ENCODE assay signal across 15 mouse cellular contexts in genomic region chr8:26384994-26385345, GRCm38 (mm10).
DNase-seq lines count a peak whose midpoint lies in the region; ATAC-seq and TF ChIP-seq lines count a peak whose summit lies in the region.
"Had no signal": no experiment of that assay in that cellular context is flagged by ENCODE, and none has a peak within 500 bp of the region (broad histone marks: within the 10 kb centered on the region; RNA-seq: fewer than 3 reads in every experiment).

No protein-coding gene starts in this region.

- no peaks in the 10 kb centered on the region for H3K27me3 ChIP-seq in forebrain, postnatal 0 days (ENCODE audit: insufficient read depth, low read length)
- H3K27me3 ChIP-seq in forebrain, embryonic 10.5 days (ENCODE audit: poor library complexity, severe bottlenecking) = peaks cover 4% of the 10 kb centered on the region; the same call in 1 of the 2 replicates
- peaks cover 3% of the 10 kb centered on the region; the same call in 1 of the 2 replicates for H3K27me3 ChIP-seq in kidney, embryonic 16.5 days (ENCODE audit: insufficient read depth, low read length)
- H3K27me3 ChIP-seq in limb, embryonic 15.5 days = peaks cover 10% of the 10 kb centered on the region; the same call in 1 of the 2 replicates
- H3K27me3 ChIP-seq: embryonic facial prominence, embryonic 13.5 days; megakaryocyte, embryonic 14.5 days had no signal

- no peak for TF ChIP-seq CTCF in forebrain, postnatal 0 days (IDR thresholded peaks at IDR 0.05; ENCODE audit: low read depth)

- H3K27ac ChIP-seq in forebrain, postnatal 0 days (ENCODE audit: low read depth, low read length) = no peak overlapping the region
- H3K27ac ChIP-seq in forebrain, embryonic 10.5 days = no peak overlapping the region
- H3K27ac ChIP-seq in kidney, embryonic 16.5 days (ENCODE audit: low read length) = peak overlapping the region; percentile 36; the same call in 1 of the 2 replicates
- H3K27ac ChIP-seq in limb, embryonic 15.5 days = no peak overlapping the region
- H3K27ac ChIP-seq: embryonic facial prominence, embryonic 13.5 days had no signal

- H3K4me1 ChIP-seq in forebrain, postnatal 0 days (ENCODE audit: insufficient read depth) = no peaks in the 10 kb centered on the region
- peaks cover 21% of the 10 kb centered on the region for H3K4me1 ChIP-seq in forebrain, embryonic 10.5 days
- peaks cover 19% of the 10 kb centered on the region for H3K4me1 ChIP-seq in kidney, embryonic 16.5 days (ENCODE audit: insufficient read depth, low read length)
- H3K4me1 ChIP-seq in limb, embryonic 15.5 days = peaks cover 20% of the 10 kb centered on the region
- H3K4me1 ChIP-seq: megakaryocyte, embryonic 14.5 days had no signal

- H3K9ac ChIP-seq in forebrain, postnatal 0 days = no peak overlapping the region
- H3K9ac ChIP-seq in kidney, embryonic 16.5 days (replicated peaks; ENCODE audit: low read length) = no peak overlapping the region
- no peak overlapping the region for H3K9ac ChIP-seq in limb, embryonic 15.5 days
- H3K9ac ChIP-seq: embryonic facial prominence, embryonic 13.5 days; liver, postnatal 0 days had no signal

- DNase-seq in forebrain, postnatal 0 days = no peak
- no peak for DNase-seq in forebrain, embryonic 10.5 days (ENCODE audit: extremely low spot score, low spot score)
- no peak for DNase-seq in kidney, postnatal 14 days
- DNase-seq in embryo, embryonic 11.5 days (ENCODE audit: low read depth, low spot score) = peak; percentile 19
- DNase-seq: cerebellum, adult 11 months; liver; liver, postnatal 0 days; right cerebral cortex, postnatal 4 days; thymus, postnatal 25 days had no signal

- H3K4me3 ChIP-seq in forebrain, postnatal 0 days (ENCODE audit: low read depth, low read length) = no peak overlapping the region
- H3K4me3 ChIP-seq in forebrain, embryonic 10.5 days = no peak overlapping the region
- H3K4me3 ChIP-seq in kidney, embryonic 16.5 days (ENCODE audit: low read length) = no peak overlapping the region
- H3K4me3 ChIP-seq in limb, embryonic 15.5 days = no peak overlapping the region
- H3K4me3 ChIP-seq: embryonic facial prominence, embryonic 13.5 days; heart, embryonic 10.5 days; megakaryocyte, embryonic 14.5 days had no signal

- H3K36me3 ChIP-seq in forebrain, postnatal 0 days (ENCODE audit: insufficient read depth) = no peaks in the 10 kb centered on the region
- H3K36me3 ChIP-seq in forebrain, embryonic 10.5 days (replicated peaks) = no peaks in the 10 kb centered on the region
- H3K36me3 ChIP-seq in kidney, embryonic 16.5 days (ENCODE audit: insufficient read depth, low read length) = no peaks in the 10 kb centered on the region
- H3K36me3 ChIP-seq in limb, embryonic 15.5 days = no peaks in the 10 kb centered on the region
- H3K36me3 ChIP-seq: embryonic facial prominence, embryonic 13.5 days; heart, embryonic 10.5 days had no signal

- WGBS in forebrain, postnatal 0 days = 16% methylated on average over 6 of the region's 6 CpGs
- WGBS in forebrain, embryonic 10.5 days = 57% methylated on average over 6 of the region's 6 CpGs
- 13% methylated on average over 6 of the region's 6 CpGs for WGBS in kidney, embryonic 16.5 days
- WGBS in limb, embryonic 15.5 days = 5% methylated on average over 6 of the region's 6 CpGs

- peak; percentile 51; the same call in 1 of the 2 replicates for ATAC-seq in forebrain, postnatal 0 days
- ATAC-seq in kidney, embryonic 16.5 days (ENCODE audit: low FRiP score, low TSS enrichment) = peak; percentile 34; the same call in 1 of the 2 replicates
- peak; percentile 68; the same call in 1 of the 2 replicates for ATAC-seq in limb, embryonic 15.5 days (ENCODE audit: insufficient number of reproducible peaks, low FRiP score, low TSS enrichment, low read depth)
- no peak for ATAC-seq in megakaryocyte-erythroid progenitor cell, adult 5-6 weeks (replicated peaks; ENCODE audit: low FRiP score, low TSS enrichment, poor library complexity, severe bottlenecking)
- ATAC-seq: liver, postnatal 0 days had no signal

- no peak overlapping the region for H3K4me2 ChIP-seq in forebrain, postnatal 0 days (ENCODE audit: low read depth)
- H3K4me2 ChIP-seq in kidney, embryonic 16.5 days (replicated peaks; ENCODE audit: low read depth, low read length) = no peak overlapping the region
- H3K4me2 ChIP-seq in limb, embryonic 15.5 days = no peak overlapping the region
- H3K4me2 ChIP-seq: embryonic facial prominence, embryonic 13.5 days had no signal

- H3K9me3 ChIP-seq in forebrain, postnatal 0 days (ENCODE audit: low read length) = no peaks in the 10 kb centered on the region
- no peaks in the 10 kb centered on the region for H3K9me3 ChIP-seq in forebrain, embryonic 10.5 days
- no peaks in the 10 kb centered on the region for H3K9me3 ChIP-seq in kidney, embryonic 16.5 days (ENCODE audit: low read length)
- H3K9me3 ChIP-seq in limb, embryonic 15.5 days = no peaks in the 10 kb centered on the region
- H3K9me3 ChIP-seq: embryonic facial prominence, embryonic 13.5 days; heart, embryonic 10.5 days had no signal
